Mouse (Mus musculus): ENCODE measurements around the gene Ndufaf2. TPM values are rescaled to one million over a fixed set of nuclear protein-coding genes. Genes with fewer than 3 reads are reported as not detected.

Gene Ndufaf2
- polyA plus RNA-seq, 1 experiment from 2014 or later = 57.1 TPM

DNA sequence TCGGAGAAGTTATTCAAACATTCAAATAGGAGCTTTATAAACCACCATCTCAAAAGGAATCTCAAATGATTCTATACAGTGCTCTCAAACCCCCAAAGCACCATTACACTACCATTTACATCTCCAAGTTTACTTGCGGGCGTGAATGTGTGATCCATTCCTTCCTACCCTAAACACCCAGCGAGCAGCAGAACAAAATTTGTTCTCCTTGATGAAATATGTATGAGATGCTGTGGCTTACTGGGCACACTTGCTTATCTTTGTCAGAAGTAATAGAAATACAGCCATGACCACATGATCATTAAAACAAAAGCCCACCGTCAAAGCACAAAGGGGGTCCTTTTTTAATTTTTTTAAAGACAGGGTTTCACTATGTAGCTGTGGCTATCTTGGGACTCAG lies 44.9 kb downstream of the Ndufaf2 start:
- H3K4me3 ChIP-seq (replicated peaks; ENCODE audit: low read length) = no peak overlapping the region
- no peaks in the 10 kb centered on the region for H3K27me3 ChIP-seq (ENCODE audit: control insufficient read depth, insufficient read depth, low read length)
- WGBS = 77% methylated on average over 5 of the region's 5 CpGs
- ATAC-seq (ENCODE audit: insufficient read depth, low FRiP score) = no peak
- no peaks in the 10 kb centered on the region for H3K9me3 ChIP-seq (replicated peaks; ENCODE audit: control insufficient read depth, low read length)
- H3K36me3 ChIP-seq (ENCODE audit: control insufficient read depth, insufficient read depth, low read length) = no peaks in the 10 kb centered on the region
- no peak overlapping the region for H3K4me2 ChIP-seq (ENCODE audit: low read depth, low read length)
- no peak overlapping the region for H3K27ac ChIP-seq (ENCODE audit: low read length)
- 0 out of 2 replicates have a peak, but pooled peaks cover 2% of the 10 kb centered on the region for H3K4me1 ChIP-seq (ENCODE audit: control insufficient read depth, insufficient read depth, low read length)
- H3K9ac ChIP-seq (ENCODE audit: low read length) = no peak overlapping the region

DNA sequence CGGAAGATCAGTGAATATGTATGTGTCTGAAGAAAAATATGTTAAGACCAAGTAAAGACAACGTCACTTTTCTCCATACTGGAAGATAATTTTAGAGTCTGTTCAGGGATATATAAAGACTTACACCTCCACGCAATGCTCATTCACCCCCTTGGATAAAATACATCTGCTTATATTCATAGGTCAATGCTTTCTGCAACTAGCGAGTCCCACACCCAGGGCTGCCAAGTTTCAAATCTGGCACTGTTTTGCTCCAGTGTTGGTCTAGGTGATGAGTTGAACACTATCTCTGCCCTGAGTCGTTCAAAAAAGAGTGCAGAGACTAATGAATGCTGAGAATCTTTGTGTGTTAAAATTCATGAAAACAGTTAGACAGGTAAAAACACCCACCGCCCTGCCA lies 47.5 kb downstream of the Ndufaf2 start:
- Histone ChIP-seq H3K36me3 (ENCODE audit: control insufficient read depth, insufficient read depth, low read length) (no peaks in the 10 kb centered on the region), H3K27ac (ENCODE audit: low read length) (no peak overlapping the region), H3K9me3 (replicated peaks; ENCODE audit: control insufficient read depth, low read length) (no peaks in the 10 kb centered on the region), H3K4me2 (ENCODE audit: low read depth, low read length) (no peak overlapping the region), H3K27me3 (ENCODE audit: control insufficient read depth, insufficient read depth, low read length) (no peaks in the 10 kb centered on the region), H3K4me3 (replicated peaks; ENCODE audit: low read length) (no peak overlapping the region), H3K4me1 (ENCODE audit: control insufficient read depth, insufficient read depth, low read length) (0 out of 2 replicates have a peak, but pooled peaks cover 2% of the 10 kb centered on the region), H3K9ac (ENCODE audit: low read length) (no peak overlapping the region)
- no peak for ATAC-seq (ENCODE audit: insufficient read depth, low FRiP score)
- 85% methylated on average over 6 of the region's 6 CpGs for WGBS

DNA sequence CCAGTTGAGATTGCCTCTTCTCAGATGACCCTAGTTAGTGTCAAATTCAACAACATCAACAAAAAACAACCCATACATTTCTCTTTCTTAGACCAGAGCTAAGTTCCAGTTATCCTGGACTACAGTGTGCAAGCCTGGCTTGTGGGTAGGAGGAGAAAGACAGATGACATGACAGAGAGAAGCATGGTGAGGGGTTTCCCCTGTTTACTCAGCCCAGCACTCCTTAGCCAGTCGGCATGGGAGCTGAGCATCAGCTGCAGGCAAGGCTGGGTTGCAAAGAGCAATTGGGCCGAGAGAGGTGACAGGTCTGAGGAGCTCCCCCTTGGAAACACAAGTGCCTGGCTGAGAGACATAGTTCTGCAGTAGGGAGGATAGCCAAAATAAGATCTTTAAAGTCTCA lies 57.7 kb downstream of the Ndufaf2 start:
- no peak overlapping the region for H3K4me3 ChIP-seq (replicated peaks; ENCODE audit: low read length)
- no peak overlapping the region for H3K9ac ChIP-seq (ENCODE audit: low read length)
- no peaks in the 10 kb centered on the region for H3K27me3 ChIP-seq (ENCODE audit: control insufficient read depth, insufficient read depth, low read length)
- ATAC-seq (ENCODE audit: insufficient read depth, low FRiP score) = no peak
- no peaks in the 10 kb centered on the region for H3K36me3 ChIP-seq (ENCODE audit: control insufficient read depth, insufficient read depth, low read length)
- H3K27ac ChIP-seq (ENCODE audit: low read length) = no peak overlapping the region
- no peaks in the 10 kb centered on the region for H3K4me1 ChIP-seq (ENCODE audit: control insufficient read depth, insufficient read depth, low read length)
- H3K9me3 ChIP-seq (replicated peaks; ENCODE audit: control insufficient read depth, low read length) = no peaks in the 10 kb centered on the region
- H3K4me2 ChIP-seq (ENCODE audit: low read depth, low read length) = no peak overlapping the region
- 23% methylated on average over 2 of the region's 2 CpGs for WGBS

DNA sequence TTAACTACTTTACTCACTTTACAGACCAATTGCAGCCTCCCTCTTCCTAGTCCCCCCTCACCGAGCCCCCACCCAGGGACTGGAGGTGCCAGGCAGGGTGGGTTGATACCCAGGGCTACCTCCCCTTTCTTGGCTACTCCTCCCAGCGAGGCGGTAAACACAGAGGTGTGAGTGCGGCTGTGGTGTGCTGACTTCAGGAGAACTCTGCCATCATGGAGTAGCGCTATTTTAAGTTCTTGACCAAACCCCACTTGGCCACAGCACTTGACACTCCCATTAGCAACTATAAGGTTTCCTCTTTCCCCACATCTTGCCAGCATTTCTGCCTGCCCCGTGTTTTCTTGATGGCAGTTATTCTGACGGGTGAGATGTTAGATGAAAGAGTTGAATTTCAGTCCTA lies 62.0 kb downstream of the Ndufaf2 start:
- Histone ChIP-seq H3K4me2 (ENCODE audit: low read depth, low read length) (no peak overlapping the region), H3K4me3 (replicated peaks; ENCODE audit: low read length) (no peak overlapping the region), H3K9me3 (replicated peaks; ENCODE audit: control insufficient read depth, low read length) (no peaks in the 10 kb centered on the region), H3K27me3 (ENCODE audit: control insufficient read depth, insufficient read depth, low read length) (no peaks in the 10 kb centered on the region), H3K36me3 (ENCODE audit: control insufficient read depth, insufficient read depth, low read length) (no peaks in the 10 kb centered on the region), H3K4me1 (ENCODE audit: control insufficient read depth, insufficient read depth, low read length) (no peaks in the 10 kb centered on the region), H3K9ac (ENCODE audit: low read length) (no peak overlapping the region), H3K27ac (ENCODE audit: low read length) (no peak overlapping the region)
- WGBS = 50% methylated on average over 7 of the region's 7 CpGs
- ATAC-seq (ENCODE audit: insufficient read depth, low FRiP score) = no peak

DNA sequence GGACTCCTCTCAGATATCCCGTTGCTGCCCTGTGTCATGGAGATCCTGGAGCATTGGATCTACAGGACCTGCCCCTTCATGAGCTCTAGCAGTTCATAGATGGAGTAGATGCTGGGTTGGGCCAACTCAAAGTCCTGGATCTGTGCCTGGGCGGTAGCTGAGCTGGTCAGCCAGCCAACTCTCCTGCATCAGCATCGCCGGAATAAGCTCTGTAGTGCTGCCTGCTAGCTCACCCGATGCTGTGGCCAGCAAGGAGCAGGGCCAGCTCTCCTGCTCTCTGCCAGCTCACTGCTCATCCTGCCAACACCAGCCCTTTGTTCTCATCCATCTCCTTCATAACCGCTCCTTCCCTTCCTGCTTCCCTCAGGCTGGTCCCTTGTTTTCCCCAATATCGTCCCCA lies 62.8 kb downstream of the Ndufaf2 start:
- no peaks in the 10 kb centered on the region for H3K4me1 ChIP-seq (ENCODE audit: control insufficient read depth, insufficient read depth, low read length)
- H3K9me3 ChIP-seq (replicated peaks; ENCODE audit: control insufficient read depth, low read length) = no peaks in the 10 kb centered on the region
- H3K9ac ChIP-seq (ENCODE audit: low read length) = no peak overlapping the region
- H3K36me3 ChIP-seq (ENCODE audit: control insufficient read depth, insufficient read depth, low read length) = no peaks in the 10 kb centered on the region
- H3K27ac ChIP-seq (ENCODE audit: low read length) = no peak overlapping the region
- no peaks in the 10 kb centered on the region for H3K27me3 ChIP-seq (ENCODE audit: control insufficient read depth, insufficient read depth, low read length)
- no peak for ATAC-seq (ENCODE audit: insufficient read depth, low FRiP score)
- no peak overlapping the region for H3K4me2 ChIP-seq (ENCODE audit: low read depth, low read length)
- no peak overlapping the region for H3K4me3 ChIP-seq (replicated peaks; ENCODE audit: low read length)
- 79% methylated on average over 7 of the region's 7 CpGs for WGBS

DNA sequence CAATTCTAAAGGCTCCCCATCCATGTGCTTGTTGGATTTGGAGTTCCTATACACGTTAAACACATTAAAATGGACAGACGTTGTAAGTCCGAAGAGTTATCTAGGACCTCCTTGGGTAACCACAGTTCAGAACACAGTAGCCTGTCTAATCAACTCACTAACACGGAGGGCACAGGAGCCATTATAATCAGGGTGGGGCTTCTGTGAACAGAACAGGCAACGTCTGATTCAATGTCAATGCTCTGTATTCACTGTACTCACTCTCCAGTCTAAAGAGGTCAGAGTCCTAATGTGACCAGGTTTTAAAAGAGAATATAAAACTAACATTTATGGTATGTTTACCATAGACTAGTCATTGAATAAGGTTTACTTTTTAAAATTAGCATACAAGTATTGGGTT lies 63.7 kb downstream of the Ndufaf2 start:
- Histone ChIP-seq H3K27me3 (ENCODE audit: control insufficient read depth, insufficient read depth, low read length) (no peaks in the 10 kb centered on the region), H3K4me1 (ENCODE audit: control insufficient read depth, insufficient read depth, low read length) (no peaks in the 10 kb centered on the region), H3K4me3 (replicated peaks; ENCODE audit: low read length) (no peak overlapping the region), H3K27ac (ENCODE audit: low read length) (no peak overlapping the region), H3K36me3 (ENCODE audit: control insufficient read depth, insufficient read depth, low read length) (no peaks in the 10 kb centered on the region), H3K9ac (ENCODE audit: low read length) (no peak overlapping the region), H3K9me3 (replicated peaks; ENCODE audit: control insufficient read depth, low read length) (no peaks in the 10 kb centered on the region), H3K4me2 (ENCODE audit: low read depth, low read length) (no peak overlapping the region)
- 83% methylated on average over 5 of the region's 5 CpGs for WGBS
- ATAC-seq (ENCODE audit: insufficient read depth, low FRiP score) = no peak

DNA sequence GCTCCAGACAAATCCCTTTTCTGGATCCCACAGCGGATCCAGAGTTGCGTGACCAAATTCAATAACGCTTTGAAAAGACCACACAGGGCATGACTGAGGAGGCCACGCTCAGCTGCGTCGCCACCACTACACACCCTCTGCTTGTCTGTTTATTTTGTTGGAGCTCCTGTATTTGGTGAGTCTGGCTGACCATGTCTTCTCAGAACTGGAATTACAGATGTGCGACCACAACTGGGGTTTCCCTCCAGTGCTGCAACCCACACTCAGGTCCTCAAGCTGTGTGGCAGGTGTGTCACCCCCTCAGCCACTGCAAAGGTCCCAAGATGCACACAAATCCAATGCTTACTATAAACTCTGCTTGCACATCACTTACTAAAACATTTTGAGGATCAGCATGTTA lies 66.1 kb downstream of the Ndufaf2 start:
- 82% methylated on average over 7 of the region's 7 CpGs for WGBS
- no peak overlapping the region for H3K9ac ChIP-seq (ENCODE audit: low read length)
- no peak overlapping the region for H3K27ac ChIP-seq (ENCODE audit: low read length)
- no peak for ATAC-seq (ENCODE audit: insufficient read depth, low FRiP score)
- no peak overlapping the region for H3K4me3 ChIP-seq (replicated peaks; ENCODE audit: low read length)
- H3K36me3 ChIP-seq (ENCODE audit: control insufficient read depth, insufficient read depth, low read length) = no peaks in the 10 kb centered on the region
- H3K27me3 ChIP-seq (ENCODE audit: control insufficient read depth, insufficient read depth, low read length) = no peaks in the 10 kb centered on the region
- H3K4me1 ChIP-seq (ENCODE audit: control insufficient read depth, insufficient read depth, low read length) = no peaks in the 10 kb centered on the region
- no peaks in the 10 kb centered on the region for H3K9me3 ChIP-seq (replicated peaks; ENCODE audit: control insufficient read depth, low read length)
- no peak overlapping the region for H3K4me2 ChIP-seq (ENCODE audit: low read depth, low read length)

DNA sequence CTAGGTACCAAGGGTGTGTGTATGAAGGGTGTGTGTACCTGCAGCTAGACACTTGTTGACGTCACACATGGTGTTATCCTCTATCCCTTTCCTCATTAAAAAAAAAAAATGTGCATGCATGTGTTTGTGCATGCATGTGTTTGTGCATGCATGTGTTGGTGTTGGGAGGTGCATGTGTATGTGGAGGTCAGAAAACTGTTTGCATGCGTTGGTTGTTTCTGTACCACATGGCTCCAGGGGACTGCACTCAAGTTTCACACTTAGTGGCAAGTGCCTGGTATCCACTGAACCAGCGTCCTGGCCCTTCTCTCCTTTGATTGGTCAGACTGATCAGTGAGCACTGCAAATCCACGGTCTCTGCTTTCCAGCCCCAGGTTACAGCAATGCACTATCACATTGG lies 71.7 kb downstream of the Ndufaf2 start:
- Histone ChIP-seq H3K27ac (ENCODE audit: low read length) (no peak overlapping the region), H3K27me3 (ENCODE audit: control insufficient read depth, insufficient read depth, low read length) (no peaks in the 10 kb centered on the region), H3K4me1 (ENCODE audit: control insufficient read depth, insufficient read depth, low read length) (no peaks in the 10 kb centered on the region), H3K36me3 (ENCODE audit: control insufficient read depth, insufficient read depth, low read length) (no peaks in the 10 kb centered on the region), H3K9me3 (replicated peaks; ENCODE audit: control insufficient read depth, low read length) (no peaks in the 10 kb centered on the region), H3K4me2 (ENCODE audit: low read depth, low read length) (no peak overlapping the region), H3K4me3 (replicated peaks; ENCODE audit: low read length) (no peak overlapping the region), H3K9ac (ENCODE audit: low read length) (no peak overlapping the region)
- ATAC-seq (ENCODE audit: insufficient read depth, low FRiP score) = no peak
- 69% methylated on average over 4 of the region's 4 CpGs for WGBS

DNA sequence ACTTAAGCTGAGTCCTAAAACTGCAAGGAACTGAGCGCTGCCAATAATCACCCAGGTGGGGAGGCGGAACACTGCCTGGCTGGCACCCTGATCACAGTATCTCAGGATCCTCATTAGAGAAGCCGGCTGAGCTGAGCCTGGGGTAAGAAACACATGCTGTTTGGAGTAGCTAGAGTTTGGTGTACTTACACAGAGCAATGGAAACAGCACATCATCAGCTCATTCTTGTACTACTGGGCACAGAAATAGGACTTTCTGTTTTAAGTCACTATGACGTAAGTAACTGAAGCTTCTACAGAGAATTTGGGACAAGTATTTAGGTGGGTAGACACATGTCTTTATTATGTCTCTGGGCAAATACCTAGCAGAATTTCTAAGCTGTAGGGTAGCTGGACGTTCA lies 72.4 kb downstream of the Ndufaf2 start:
- Histone ChIP-seq H3K4me3 (replicated peaks; ENCODE audit: low read length) (no peak overlapping the region), H3K9me3 (replicated peaks; ENCODE audit: control insufficient read depth, low read length) (no peaks in the 10 kb centered on the region), H3K27me3 (ENCODE audit: control insufficient read depth, insufficient read depth, low read length) (no peaks in the 10 kb centered on the region), H3K27ac (ENCODE audit: low read length) (no peak overlapping the region), H3K36me3 (ENCODE audit: control insufficient read depth, insufficient read depth, low read length) (no peaks in the 10 kb centered on the region), H3K4me1 (ENCODE audit: control insufficient read depth, insufficient read depth, low read length) (no peaks in the 10 kb centered on the region), H3K4me2 (ENCODE audit: low read depth, low read length) (no peak overlapping the region), H3K9ac (ENCODE audit: low read length) (no peak overlapping the region)
- no peak for ATAC-seq (ENCODE audit: insufficient read depth, low FRiP score)
- WGBS = 82% methylated on average over 5 of the region's 5 CpGs

DNA sequence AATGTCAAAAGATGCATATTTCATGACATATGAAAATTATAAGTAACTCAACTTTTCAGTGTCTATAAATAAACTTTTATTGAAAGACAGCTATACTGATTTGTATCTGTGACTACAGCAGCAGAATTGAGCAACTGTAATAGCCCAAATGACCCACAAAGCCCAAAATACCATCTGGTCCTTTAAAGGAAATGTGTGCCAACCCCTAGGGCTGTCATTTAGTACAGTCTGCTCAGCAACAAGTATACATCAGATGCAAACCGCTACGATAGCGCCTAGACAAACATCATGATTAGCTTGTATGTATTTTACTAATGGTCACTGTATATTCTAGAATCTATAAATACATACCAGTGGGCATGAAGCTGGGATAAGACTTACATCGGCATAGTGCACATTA lies 74.3 kb downstream of the Ndufaf2 start:
- Histone ChIP-seq H3K9me3 (replicated peaks; ENCODE audit: control insufficient read depth, low read length) (no peaks in the 10 kb centered on the region), H3K4me1 (ENCODE audit: control insufficient read depth, insufficient read depth, low read length) (no peaks in the 10 kb centered on the region), H3K27ac (ENCODE audit: low read length) (no peak overlapping the region), H3K4me2 (ENCODE audit: low read depth, low read length) (no peak overlapping the region), H3K36me3 (ENCODE audit: control insufficient read depth, insufficient read depth, low read length) (no peaks in the 10 kb centered on the region), H3K27me3 (ENCODE audit: control insufficient read depth, insufficient read depth, low read length) (no peaks in the 10 kb centered on the region), H3K9ac (ENCODE audit: low read length) (no peak overlapping the region), H3K4me3 (replicated peaks; ENCODE audit: low read length) (no peak overlapping the region)
- 86% methylated on average over 4 of the region's 4 CpGs for WGBS
- no peak for ATAC-seq (ENCODE audit: insufficient read depth, low FRiP score)
